Mouse (Mus musculus) midbrain, embryonic 10.5 days (tissue): Measurements from ENCODE around the gene Angel1. TPM values are rescaled to one million over a fixed set of nuclear protein-coding genes. Genes with fewer than 3 reads are reported as not detected.

Experiments used
- DNase-seq: peaks from one replicate; pipeline ENCODE4 v3.0.0-alpha.2; 2017; ENCODE audit warnings: low spot score
- H3K27ac ChIP-seq: fragments of 300-500 bp; sonication (generic); replicated peaks from 2 replicates; pipeline ENCODE4 v1.5.1; 2016; ENCODE audit warnings: mild to moderate bottlenecking
- H3K27me3 ChIP-seq: fragments of 300-500 bp; sonication (generic); 2 replicates; pipeline ENCODE4 v1.6.1; 2016; ENCODE audit warnings: low read depth, mild to moderate bottlenecking; ENCODE audit not compliant: poor library complexity, severe bottlenecking
- H3K36me3 ChIP-seq: fragments of 300-500 bp; sonication (generic); 2 replicates; pipeline ENCODE4 v1.6.1; 2016; ENCODE audit warnings: mild to moderate bottlenecking, moderate library complexity
- H3K4me1 ChIP-seq: fragments of 300-500 bp; sonication (generic); 2 replicates; pipeline ENCODE4 v1.6.1; 2016
- H3K4me3 ChIP-seq: fragments of 300-500 bp; sonication (generic); 2 replicates; pipeline ENCODE4 v1.5.1; 2016; ENCODE audit warnings: mild to moderate bottlenecking, moderate library complexity
- H3K9me3 ChIP-seq: fragments of 300-500 bp; sonication (generic); replicated peaks from 2 replicates; pipeline ENCODE4 v1.6.1; 2016; ENCODE audit warnings: mild to moderate bottlenecking
- WGBS: fragments of 180-500 bp; shearing (Covaris S2); methylation state at CpG from one replicate; pipeline ENCODE4 v1.1.7; 2016; 5-methylcytosine and 5-hydroxymethylcytosine counted together
- polyA plus RNA-seq: library from polyadenylated mRNA; unstranded; fragments of >200 nt; fragmentation: Nextera tagmentation; extraction: Ambion mirVana; gene quantifications from 2 replicates; pipeline ENCODE4 v1.2.1, GENCODE M21; 2016

The Angel1 gene
- polyA plus RNA-seq, 1 experiment from 2014 or later = 14.4 TPM

- no peak for DNase-seq
- Histone ChIP-seq H3K4me3 (no peak overlapping the region), H3K4me1 (peaks cover 43% of the 10 kb centered on the region), H3K27me3 (no peaks in the 10 kb centered on the region), H3K9me3 (no peaks in the 10 kb centered on the region), H3K27ac (no peak overlapping the region), H3K36me3 (peaks cover 78% of the 10 kb centered on the region)
- 82% methylated on average over 9 of the region's 9 CpGs for WGBS
Measured at GRCm38 (mm10) chr12:86685275-86685674, 41.0 kb downstream of the Angel1 start.

GRCm38 (mm10) chr12:86683698-86684097, 42.6 kb downstream of the Angel1 start:
- no peaks in the 10 kb centered on the region for H3K27me3 ChIP-seq
- DNase-seq = no peak
- no peak overlapping the region for H3K4me3 ChIP-seq
- H3K4me1 ChIP-seq = peaks cover 55% of the 10 kb centered on the region
- H3K36me3 ChIP-seq = peaks cover 63% of the 10 kb centered on the region
- no peak overlapping the region for H3K27ac ChIP-seq
- 83% methylated on average over 7 of the region's 7 CpGs for WGBS
- no peaks in the 10 kb centered on the region for H3K9me3 ChIP-seq

GRCm38 (mm10) chr12:86682178-86682577, 44.1 kb downstream of the Angel1 start:
- 88% methylated on average over 8 of the region's 8 CpGs for WGBS
- H3K9me3 ChIP-seq = no peaks in the 10 kb centered on the region
- peaks cover 52% of the 10 kb centered on the region for H3K4me1 ChIP-seq
- H3K4me3 ChIP-seq = 0 out of 2 replicates have a peak overlapping the region, but pooled peaks have one; percentile 24
- no peak for DNase-seq
- peaks cover 48% of the 10 kb centered on the region for H3K36me3 ChIP-seq
- H3K27me3 ChIP-seq = peaks cover 9% of the 10 kb centered on the region
- H3K27ac ChIP-seq = no peak overlapping the region

GRCm38 (mm10) chr12:86681626-86682025, 44.6 kb downstream of the Angel1 start:
- 91% methylated on average over 9 of the region's 9 CpGs for WGBS
- Histone ChIP-seq H3K4me1 (peaks cover 52% of the 10 kb centered on the region), H3K4me3 (peak overlapping the region; percentile 24)

GRCm38 (mm10) chr12:86680591-86681193, 45.6 kb downstream of the Angel1 start:
- H3K27ac ChIP-seq = 0 out of 2 replicates have a peak overlapping the region, but pooled peaks have one; percentile 97
- DNase-seq = peak; percentile 25
- peaks cover 16% of the 10 kb centered on the region for H3K27me3 ChIP-seq
- H3K4me3 ChIP-seq = peak overlapping the region; percentile 92
- WGBS = 70% methylated on average over 11 of the region's 11 CpGs
- no peaks in the 10 kb centered on the region for H3K9me3 ChIP-seq
- H3K36me3 ChIP-seq = peaks cover 33% of the 10 kb centered on the region
- peaks cover 52% of the 10 kb centered on the region for H3K4me1 ChIP-seq

More at GRCm38 (mm10) chr12:86681626-86682025, 44.6 kb downstream of the Angel1 start:
- no peak for DNase-seq
- no peaks in the 10 kb centered on the region for H3K9me3 ChIP-seq
- H3K27ac ChIP-seq = no peak overlapping the region
- peaks cover 14% of the 10 kb centered on the region for H3K27me3 ChIP-seq
- peaks cover 42% of the 10 kb centered on the region for H3K36me3 ChIP-seq

DNA sequence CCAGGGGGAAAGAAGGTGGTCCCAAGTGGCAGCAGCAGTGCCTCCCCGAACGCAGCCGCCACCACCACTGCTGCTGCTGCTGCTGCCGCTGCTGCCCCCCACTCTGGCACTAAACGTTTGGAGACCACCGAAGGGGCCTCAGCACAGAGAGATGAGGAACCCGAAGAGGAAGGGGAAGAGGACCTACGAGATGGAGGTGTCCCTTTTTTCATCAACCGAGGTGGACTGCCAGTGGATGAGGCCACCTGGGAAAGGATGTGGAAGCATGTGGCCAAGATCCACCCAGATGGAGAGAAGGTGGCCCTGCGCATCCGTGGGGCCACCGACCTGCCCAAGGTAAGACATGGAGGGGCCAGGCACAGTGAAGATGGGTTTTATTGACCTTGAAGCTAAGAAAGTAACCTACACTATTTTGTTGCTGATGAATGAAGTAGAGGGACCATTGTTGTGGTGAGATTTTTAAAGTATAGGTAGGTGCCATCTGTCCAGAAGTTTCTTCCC, 46.2 kb downstream of the Angel1 start:
- peaks cover 16% of the 10 kb centered on the region for H3K27me3 ChIP-seq
- 46% methylated on average over 12 of the region's 12 CpGs for WGBS
- H3K9me3 ChIP-seq = no peaks in the 10 kb centered on the region
- peaks cover 26% of the 10 kb centered on the region for H3K36me3 ChIP-seq
- no peak for DNase-seq
- H3K4me3 ChIP-seq = peak overlapping the region; percentile 92
- peak overlapping the region; percentile 97 for H3K27ac ChIP-seq
- peaks cover 52% of the 10 kb centered on the region for H3K4me1 ChIP-seq

DNA sequence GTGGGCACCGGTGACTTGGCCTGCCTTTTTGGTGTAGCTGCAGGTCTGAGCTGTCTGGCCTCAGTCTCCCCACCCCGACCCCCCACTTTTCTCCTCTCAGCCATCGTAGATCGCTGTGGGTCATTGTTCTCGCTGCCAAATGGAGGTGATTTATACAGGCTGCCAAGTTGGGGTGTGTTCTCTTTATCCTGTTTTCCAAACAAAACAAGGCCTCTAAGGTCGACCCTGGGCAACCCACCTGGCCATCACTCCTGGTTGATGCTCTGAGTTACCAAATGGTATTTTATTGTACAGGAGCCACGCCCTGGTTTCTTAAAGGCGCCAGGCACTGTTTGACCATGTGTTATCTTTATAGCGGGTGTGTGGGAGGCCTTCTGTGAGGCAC, 46.7 kb downstream of the Angel1 start:
- no peak for DNase-seq
- Histone ChIP-seq H3K27ac (peak overlapping the region; percentile 97), H3K36me3 (peaks cover 22% of the 10 kb centered on the region), H3K27me3 (peaks cover 16% of the 10 kb centered on the region), H3K4me1 (peaks cover 52% of the 10 kb centered on the region), H3K4me3 (peak overlapping the region; percentile 92), H3K9me3 (no peaks in the 10 kb centered on the region)
- 7% methylated on average over 9 of the region's 9 CpGs for WGBS

DNA sequence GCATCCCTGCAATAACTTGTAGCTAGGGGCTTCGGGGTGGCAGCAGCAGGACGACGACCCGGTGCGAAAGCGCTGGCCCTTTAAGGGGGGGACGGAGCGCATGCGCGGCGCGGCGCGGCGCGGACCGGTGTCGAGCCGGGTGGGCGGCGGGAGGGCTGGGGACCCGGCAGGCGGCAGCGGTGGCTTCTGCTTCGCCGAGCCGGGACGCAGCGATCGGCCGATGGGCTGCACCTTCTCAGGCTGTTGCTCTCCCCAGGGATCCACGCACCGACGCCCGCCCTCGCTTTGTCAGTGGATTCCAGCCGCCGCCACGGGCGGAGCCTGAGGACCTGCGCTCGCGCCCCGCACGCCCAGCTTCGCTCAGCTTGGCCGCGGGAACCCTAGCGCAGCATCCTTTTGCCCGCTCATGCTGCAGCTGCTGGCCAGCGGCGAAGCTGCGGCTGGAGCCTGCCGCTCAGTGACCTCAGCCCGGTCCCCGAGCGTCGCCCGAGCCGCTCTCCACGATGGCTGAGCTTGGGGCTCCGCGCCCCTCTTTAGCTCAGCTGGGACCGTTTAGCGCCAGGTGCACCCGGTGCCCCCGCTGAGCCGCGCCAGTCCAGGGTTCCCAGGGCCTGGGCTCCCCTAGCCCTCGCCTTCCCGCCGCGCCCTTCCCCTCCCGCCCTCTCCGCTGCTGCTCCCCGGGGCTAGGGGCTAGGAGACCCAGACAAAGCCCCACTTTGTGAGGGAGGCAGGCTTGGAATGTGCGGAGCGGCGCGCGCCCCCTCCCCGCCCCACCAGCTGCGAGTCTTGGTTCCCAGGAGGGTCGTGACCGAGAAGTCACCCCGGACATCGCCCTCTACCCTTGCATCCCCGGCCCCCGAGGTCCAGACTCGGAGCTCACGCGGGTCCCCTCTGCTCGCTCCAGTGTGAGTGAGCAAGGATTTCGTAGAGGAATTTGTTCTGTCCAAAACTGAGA, 47.4 kb downstream of the Angel1 start, which contains the start of gene Vash1:
Gene Vash1 (plus strand): TSS at position 110 of the 955 bp plus-strand sequence.
- Histone ChIP-seq H3K27me3 (peaks cover 16% of the 10 kb centered on the region), H3K4me1 (peaks cover 52% of the 10 kb centered on the region), H3K27ac (peak within 1 kb of the TSS; percentile 97), H3K4me3 (peak within 1 kb of the TSS; percentile 92), H3K36me3 (peaks cover 16% of the 10 kb centered on the region), H3K9me3 (no peaks in the 10 kb centered on the region)
- DNase-seq = peak; percentile 87
- WGBS = under 1% methylated on average over 94 of the region's 94 CpGs

DNA sequence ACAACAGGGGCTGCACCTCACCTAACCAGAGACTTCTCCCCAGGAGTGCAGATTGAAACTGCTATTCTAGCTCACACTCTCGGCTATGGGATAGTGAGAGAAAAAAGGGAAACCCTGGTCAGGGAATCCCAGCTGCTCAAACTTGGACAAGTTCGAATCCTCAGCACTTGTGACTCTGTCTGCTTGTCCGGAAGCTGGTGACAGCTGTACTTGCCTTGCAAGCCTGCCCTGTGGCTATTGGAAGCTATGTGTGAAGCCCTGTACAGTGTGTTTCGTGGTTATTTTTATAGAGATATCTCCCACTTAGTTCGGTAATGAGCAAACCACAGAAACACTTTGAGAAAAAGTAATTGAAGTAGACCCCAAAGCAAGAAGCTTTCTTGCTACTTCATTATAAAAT, 53.8 kb downstream of the Angel1 start:
- Histone ChIP-seq H3K36me3 (no peaks in the 10 kb centered on the region), H3K4me3 (no peak overlapping the region), H3K9me3 (no peaks in the 10 kb centered on the region), H3K27me3 (peaks cover 10% of the 10 kb centered on the region), H3K4me1 (no peaks in the 10 kb centered on the region), H3K27ac (no peak overlapping the region)
- DNase-seq = no peak
- 83% methylated on average over 5 of the region's 5 CpGs for WGBS

DNA sequence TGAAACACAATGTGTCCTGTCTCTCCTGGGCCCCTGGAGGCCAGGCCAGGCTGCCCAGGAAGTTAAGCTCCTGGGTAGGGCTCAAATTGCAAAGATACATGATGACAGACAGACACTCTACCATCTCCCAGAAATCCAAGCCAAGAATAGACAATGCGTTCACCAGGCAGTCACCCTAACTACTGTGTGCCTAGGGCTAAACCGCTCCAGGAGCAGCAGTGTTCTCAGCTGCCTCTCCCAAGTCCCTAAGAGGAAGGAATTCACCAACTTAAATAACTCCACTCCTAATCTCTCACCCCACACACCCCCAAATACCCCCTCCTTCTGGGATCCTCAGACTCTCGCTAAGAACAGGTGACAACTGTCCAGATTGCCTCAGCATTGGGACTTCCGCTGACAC, 54.2 kb downstream of the Angel1 start:
- Histone ChIP-seq H3K36me3 (no peaks in the 10 kb centered on the region), H3K4me3 (no peak overlapping the region), H3K27ac (no peak overlapping the region), H3K9me3 (no peaks in the 10 kb centered on the region), H3K4me1 (no peaks in the 10 kb centered on the region), H3K27me3 (peaks cover 6% of the 10 kb centered on the region)
- no peak for DNase-seq
- 81% methylated on average over 4 of the region's 4 CpGs for WGBS

DNA sequence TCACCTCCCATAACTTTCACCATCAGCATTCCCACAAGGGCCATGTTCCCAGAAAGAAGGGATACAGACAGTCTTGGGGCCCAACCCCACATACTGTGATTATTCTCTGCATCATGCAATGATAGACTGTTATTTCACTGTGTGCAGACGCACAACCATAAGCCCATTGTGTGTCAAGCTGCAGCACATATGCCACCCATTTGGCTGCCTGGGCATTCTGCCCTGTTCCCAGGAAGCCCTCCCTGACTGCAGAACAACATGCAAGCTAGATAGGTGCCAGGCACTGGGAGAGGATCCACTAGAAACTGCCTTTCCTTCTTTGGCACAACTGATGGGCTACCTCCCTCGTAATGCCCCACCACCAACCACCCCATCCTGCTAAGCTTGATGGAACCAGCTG, 57.9 kb downstream of the Angel1 start:
- Histone ChIP-seq H3K4me3 (no peak overlapping the region), H3K27me3 (no peaks in the 10 kb centered on the region), H3K27ac (no peak overlapping the region), H3K36me3 (no peaks in the 10 kb centered on the region), H3K9me3 (no peaks in the 10 kb centered on the region), H3K4me1 (no peaks in the 10 kb centered on the region)
- WGBS = 88% methylated on average over 2 of the region's 2 CpGs
- DNase-seq = no peak

DNA sequence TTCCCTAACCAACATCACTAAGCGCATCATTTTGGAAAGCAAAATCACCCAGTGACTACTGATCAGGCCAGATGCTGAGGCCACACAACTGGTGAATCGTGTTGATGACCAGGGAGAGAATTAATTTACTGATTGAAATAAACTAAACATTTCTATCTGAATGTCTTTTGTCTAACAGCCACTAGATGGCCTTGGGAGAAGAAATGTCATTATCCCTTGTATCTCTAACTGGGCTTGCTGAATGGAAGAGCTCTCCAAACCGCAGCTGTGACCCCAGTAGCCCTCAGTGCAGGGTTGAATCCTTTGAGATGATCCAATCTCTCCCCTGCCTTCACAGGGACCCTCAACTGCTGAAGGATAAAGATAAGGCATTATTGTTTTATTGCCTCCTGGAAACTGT, 60.6 kb downstream of the Angel1 start:
- H3K9me3 ChIP-seq = no peaks in the 10 kb centered on the region
- no peak overlapping the region for H3K27ac ChIP-seq
- WGBS = 80% methylated on average over 3 of the region's 3 CpGs
- no peaks in the 10 kb centered on the region for H3K27me3 ChIP-seq
- H3K36me3 ChIP-seq = no peaks in the 10 kb centered on the region
- 0 out of 2 replicates have a peak, but pooled peaks cover under 1% of the 10 kb centered on the region for H3K4me1 ChIP-seq
- DNase-seq = no peak
- H3K4me3 ChIP-seq = no peak overlapping the region
